Mouse (Mus musculus): ENCODE data around the gene Aoc1. TPM values are rescaled to one million over a fixed set of nuclear protein-coding genes. Genes with fewer than 3 reads are reported as not detected.

The Aoc1 gene
- not detected in 2 replicates for polyA plus RNA-seq (2016; fragmentation: Nextera tagmentation; extraction: Ambion mirVana)

DNA sequence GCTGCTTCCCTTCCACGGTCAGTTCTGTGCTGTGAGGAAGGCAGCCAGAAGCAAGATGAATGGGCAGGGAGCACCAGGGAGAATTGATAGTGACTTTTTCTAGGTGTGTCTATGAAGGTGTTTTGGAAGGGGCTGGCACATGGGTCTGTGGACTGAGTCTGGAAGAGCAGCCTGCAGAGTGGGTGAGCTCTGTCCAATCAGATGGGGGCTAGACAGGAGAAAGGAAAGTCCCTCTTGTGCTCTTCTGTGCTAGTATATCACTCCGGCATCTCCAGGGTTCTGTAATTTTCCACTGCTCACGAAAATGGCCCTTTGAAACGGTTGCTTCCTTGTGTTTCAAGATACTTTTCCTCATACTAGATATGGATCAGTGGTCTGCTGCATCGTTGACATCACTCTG is at the start of gene Aoc1:
Gene Aoc1, plus strand, starts transcription at position 301 of the 400 bp plus-strand sequence.
- Histone ChIP-seq H3K36me3 (no peaks in the 10 kb centered on the region), H3K4me3 (no peak within 1 kb of the TSS), H3K27me3 (ENCODE audit: insufficient read depth, poor library complexity, severe bottlenecking) (no peaks in the 10 kb centered on the region), H3K27ac (no peak within 1 kb of the TSS), H3K4me1 (replicated peaks) (peaks cover 3% of the 10 kb centered on the region), H3K9me3 (no peaks in the 10 kb centered on the region)
- DNase-seq (ENCODE audit: low spot score), result no peak
- 80% methylated on average over 5 of the region's 5 CpGs for WGBS

DNA sequence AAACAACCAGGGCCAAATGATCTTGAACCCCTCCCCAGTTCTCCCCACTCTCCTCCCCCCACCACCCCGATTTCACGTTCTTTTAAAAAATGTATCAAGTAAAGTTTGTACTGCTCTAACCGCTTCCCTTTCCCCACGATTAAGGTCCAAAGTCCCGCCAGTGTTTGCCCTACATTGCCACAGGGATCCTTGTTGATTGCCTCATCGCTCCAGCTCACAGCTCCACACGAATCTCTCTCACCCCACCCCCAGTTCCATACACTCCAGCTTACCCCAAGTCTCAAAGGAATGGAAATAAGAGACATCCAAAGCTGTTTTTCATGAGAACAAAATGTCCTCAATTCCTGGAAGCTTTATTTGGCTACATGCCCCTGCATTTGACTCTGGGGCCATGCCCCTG is 47.7 kb upstream of the Aoc1 start:
- Histone ChIP-seq H3K27ac (no peak overlapping the region), H3K4me3 (no peak overlapping the region), H3K9me3 (no peaks in the 10 kb centered on the region), H3K27me3 (ENCODE audit: insufficient read depth, poor library complexity, severe bottlenecking) (no peaks in the 10 kb centered on the region), H3K4me1 (replicated peaks) (no peaks in the 10 kb centered on the region), H3K36me3 (no peaks in the 10 kb centered on the region)
- no peak for DNase-seq (ENCODE audit: low spot score)
- 72% methylated on average over 7 of the region's 7 CpGs for WGBS

DNA sequence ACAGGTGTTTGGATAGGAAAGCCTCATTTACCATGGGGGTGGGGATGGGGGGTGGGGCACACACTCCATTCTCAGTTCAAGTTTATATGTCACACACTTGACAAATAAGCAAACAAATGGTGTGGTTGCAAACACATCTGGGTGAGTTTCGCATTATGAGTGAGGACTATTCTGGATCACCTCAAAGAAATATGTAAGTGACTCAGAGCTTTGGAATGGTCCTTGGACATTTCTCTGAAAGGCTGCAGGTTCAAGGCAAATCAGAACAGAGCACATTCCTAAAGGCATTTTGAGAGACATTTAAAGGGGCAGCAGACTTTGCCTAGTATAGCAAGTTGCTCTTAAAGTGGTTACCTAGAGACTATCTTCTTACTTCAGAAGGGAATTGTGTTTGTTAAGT is 43.7 kb upstream of the Aoc1 start:
- H3K9me3 ChIP-seq, result no peaks in the 10 kb centered on the region
- H3K36me3 ChIP-seq, result peaks cover 11% of the 10 kb centered on the region
- H3K4me1 ChIP-seq (replicated peaks), result 0 out of 2 replicates have a peak, but pooled peaks cover 4% of the 10 kb centered on the region
- H3K27ac ChIP-seq, result no peak overlapping the region
- DNase-seq (ENCODE audit: low spot score), result no peak
- H3K4me3 ChIP-seq, result no peak overlapping the region
- 91% methylated on average over 1 of the region's 1 CpGs for WGBS
- H3K27me3 ChIP-seq (ENCODE audit: insufficient read depth, poor library complexity, severe bottlenecking), result no peaks in the 10 kb centered on the region

DNA sequence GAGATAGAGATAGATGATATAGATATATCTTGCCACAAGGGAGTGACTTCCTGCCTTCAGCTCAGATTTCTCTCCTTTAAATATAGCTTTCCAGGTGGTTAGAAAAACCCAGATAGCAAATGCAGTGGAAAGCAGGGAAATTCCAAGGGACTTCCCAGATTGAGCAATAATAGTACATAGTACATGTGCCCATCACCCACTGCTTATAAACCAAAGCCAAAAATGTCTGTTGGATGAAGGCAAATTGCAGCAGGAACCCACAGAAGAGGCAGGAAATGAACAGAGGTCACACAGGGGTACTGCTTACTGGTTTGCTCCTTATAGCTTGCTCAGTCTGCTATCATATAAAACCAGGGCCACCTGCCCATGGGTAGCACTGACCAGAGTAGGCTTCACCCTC is 43.0 kb upstream of the Aoc1 start:
- H3K9me3 ChIP-seq, result no peaks in the 10 kb centered on the region
- H3K4me3 ChIP-seq, result no peak overlapping the region
- peaks cover 16% of the 10 kb centered on the region for H3K36me3 ChIP-seq
- H3K27ac ChIP-seq, result no peak overlapping the region
- 0 out of 2 replicates have a peak, but pooled peaks cover 4% of the 10 kb centered on the region for H3K4me1 ChIP-seq (replicated peaks)
- DNase-seq (ENCODE audit: low spot score), result no peak
- no peaks in the 10 kb centered on the region for H3K27me3 ChIP-seq (ENCODE audit: insufficient read depth, poor library complexity, severe bottlenecking)

DNA sequence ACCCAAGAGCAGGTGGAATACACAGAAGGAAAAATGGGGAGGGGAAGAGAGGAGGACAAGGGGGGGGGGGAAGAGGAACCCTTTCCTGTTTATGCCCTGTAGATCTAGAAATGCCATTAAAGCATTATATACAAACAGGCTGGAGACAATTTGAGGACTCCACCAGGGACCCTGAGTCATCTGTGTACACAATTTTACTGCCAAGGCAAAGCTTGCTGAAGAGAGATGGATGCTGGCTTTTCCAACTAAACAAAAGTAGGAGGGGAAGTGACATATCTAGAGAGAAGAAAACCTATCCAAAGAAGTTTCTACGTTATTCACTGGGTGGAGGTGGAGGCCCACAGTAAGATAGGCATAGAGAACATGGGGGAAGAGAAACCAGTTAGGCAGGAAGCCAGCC is 42.5 kb upstream of the Aoc1 start:
- Histone ChIP-seq H3K4me3 (no peak overlapping the region), H3K4me1 (replicated peaks) (0 out of 2 replicates have a peak, but pooled peaks cover 4% of the 10 kb centered on the region), H3K27ac (no peak overlapping the region), H3K36me3 (peaks cover 16% of the 10 kb centered on the region), H3K9me3 (no peaks in the 10 kb centered on the region), H3K27me3 (ENCODE audit: insufficient read depth, poor library complexity, severe bottlenecking) (no peaks in the 10 kb centered on the region)
- DNase-seq (ENCODE audit: low spot score), result no peak
- 73% methylated on average over 1 of the region's 1 CpGs for WGBS

- no peaks in the 10 kb centered on the region for H3K27me3 ChIP-seq (ENCODE audit: insufficient read depth, poor library complexity, severe bottlenecking)
- no peak overlapping the region for H3K27ac ChIP-seq
- 0 out of 2 replicates have a peak, but pooled peaks cover 4% of the 10 kb centered on the region for H3K4me1 ChIP-seq (replicated peaks)
- H3K9me3 ChIP-seq, result no peaks in the 10 kb centered on the region
- 84% methylated on average over 5 of the region's 5 CpGs for WGBS
- H3K36me3 ChIP-seq, result peaks cover 16% of the 10 kb centered on the region
- no peak overlapping the region for H3K4me3 ChIP-seq
- no peak for DNase-seq (ENCODE audit: low spot score)
Measured at GRCm38 (mm10) chr6:48831141-48831540, 41.6 kb upstream of the Aoc1 start.

DNA sequence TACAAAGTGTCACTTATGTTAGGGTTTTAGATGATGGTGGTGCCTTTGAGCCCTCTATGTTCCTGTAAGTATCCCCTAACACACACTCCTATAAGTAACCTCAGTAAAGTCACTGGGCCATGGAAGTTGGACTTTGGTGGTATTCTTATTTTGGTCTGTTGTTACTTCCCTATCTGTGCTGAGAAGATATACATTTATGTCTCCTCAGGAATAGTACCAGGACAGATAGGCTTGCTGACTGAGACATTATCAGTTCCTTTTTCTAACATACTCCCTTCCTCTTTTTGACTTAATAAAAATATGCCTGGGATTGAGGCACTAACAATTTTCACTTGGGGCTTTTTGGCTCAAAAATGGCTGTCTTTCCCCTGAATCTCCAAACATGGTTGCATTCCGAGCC is 40.3 kb upstream of the Aoc1 start:
- Histone ChIP-seq H3K36me3 (peaks cover 16% of the 10 kb centered on the region), H3K27ac (no peak overlapping the region), H3K4me3 (no peak overlapping the region), H3K27me3 (ENCODE audit: insufficient read depth, poor library complexity, severe bottlenecking) (no peaks in the 10 kb centered on the region), H3K4me1 (replicated peaks) (0 out of 2 replicates have a peak, but pooled peaks cover 4% of the 10 kb centered on the region), H3K9me3 (no peaks in the 10 kb centered on the region)
- DNase-seq (ENCODE audit: low spot score), result no peak
- 96% methylated on average over 1 of the region's 1 CpGs for WGBS

- DNase-seq (ENCODE audit: low spot score), result no peak
- Histone ChIP-seq H3K27me3 (ENCODE audit: insufficient read depth, poor library complexity, severe bottlenecking) (no peaks in the 10 kb centered on the region), H3K4me3 (no peak overlapping the region), H3K36me3 (peaks cover 16% of the 10 kb centered on the region), H3K27ac (no peak overlapping the region), H3K4me1 (replicated peaks) (0 out of 2 replicates have a peak, but pooled peaks cover 7% of the 10 kb centered on the region), H3K9me3 (no peaks in the 10 kb centered on the region)
- 94% methylated on average over 4 of the region's 4 CpGs for WGBS
Measured at GRCm38 (mm10) chr6:48833515-48833914, 39.2 kb upstream of the Aoc1 start.

DNA sequence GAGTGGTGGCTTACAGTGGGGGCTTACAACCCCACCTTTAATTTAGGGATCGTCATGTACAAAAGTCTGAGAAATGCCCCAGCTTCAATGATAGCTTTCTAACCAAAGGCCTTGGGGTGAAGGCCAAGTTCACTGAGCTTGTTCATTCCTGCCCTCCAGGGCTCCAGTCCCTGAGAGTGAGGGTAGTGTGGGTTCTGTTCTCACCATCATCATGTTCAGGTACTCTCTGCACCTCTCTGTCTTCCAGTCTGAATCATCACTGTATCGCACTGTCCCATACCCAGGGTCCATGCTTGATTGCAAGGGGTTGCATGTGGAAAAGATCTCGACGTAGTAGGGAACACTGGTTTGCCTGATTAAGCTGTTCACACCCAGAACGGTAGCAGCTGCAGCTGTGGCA is 37.5 kb upstream of the Aoc1 start:
- no peak for DNase-seq (ENCODE audit: low spot score)
- Histone ChIP-seq H3K27me3 (ENCODE audit: insufficient read depth, poor library complexity, severe bottlenecking) (no peaks in the 10 kb centered on the region), H3K36me3 (peaks cover 16% of the 10 kb centered on the region), H3K4me1 (replicated peaks) (peaks cover 14% of the 10 kb centered on the region), H3K27ac (no peak overlapping the region), H3K4me3 (no peak overlapping the region), H3K9me3 (no peaks in the 10 kb centered on the region)
- 91% methylated on average over 5 of the region's 5 CpGs for WGBS

DNA sequence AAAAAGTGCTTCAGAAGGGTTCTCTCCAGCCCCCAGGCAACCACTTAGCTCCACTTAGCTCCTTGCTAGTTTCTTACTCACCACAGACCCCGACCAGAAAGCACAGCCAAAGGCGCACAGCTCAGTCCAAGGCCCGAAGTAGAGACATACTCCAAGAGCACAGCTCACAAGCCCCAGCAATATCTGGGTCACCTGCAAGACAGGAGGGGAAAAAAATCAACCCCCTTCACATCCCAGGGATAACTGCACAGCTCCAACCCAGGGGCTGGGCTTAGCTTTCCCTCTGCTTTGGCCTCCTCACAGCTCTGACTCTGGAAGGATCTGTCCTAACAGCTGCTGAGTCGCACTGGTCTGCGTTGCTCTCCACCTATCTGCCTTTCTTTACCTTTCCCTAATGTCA is 36.5 kb upstream of the Aoc1 start:
- 87% methylated on average over 5 of the region's 5 CpGs for WGBS
- Histone ChIP-seq H3K4me1 (replicated peaks) (peaks cover 20% of the 10 kb centered on the region), H3K36me3 (peaks cover 16% of the 10 kb centered on the region), H3K27ac (no peak overlapping the region), H3K27me3 (ENCODE audit: insufficient read depth, poor library complexity, severe bottlenecking) (no peaks in the 10 kb centered on the region), H3K4me3 (no peak overlapping the region), H3K9me3 (no peaks in the 10 kb centered on the region)
- DNase-seq (ENCODE audit: low spot score), result no peak

GRCm38 (mm10) chr6:48837516-48837915 is 35.2 kb upstream of the Aoc1 start:
- H3K36me3 ChIP-seq, result peaks cover 16% of the 10 kb centered on the region
- 79% methylated on average over 7 of the region's 7 CpGs for WGBS

DNA sequence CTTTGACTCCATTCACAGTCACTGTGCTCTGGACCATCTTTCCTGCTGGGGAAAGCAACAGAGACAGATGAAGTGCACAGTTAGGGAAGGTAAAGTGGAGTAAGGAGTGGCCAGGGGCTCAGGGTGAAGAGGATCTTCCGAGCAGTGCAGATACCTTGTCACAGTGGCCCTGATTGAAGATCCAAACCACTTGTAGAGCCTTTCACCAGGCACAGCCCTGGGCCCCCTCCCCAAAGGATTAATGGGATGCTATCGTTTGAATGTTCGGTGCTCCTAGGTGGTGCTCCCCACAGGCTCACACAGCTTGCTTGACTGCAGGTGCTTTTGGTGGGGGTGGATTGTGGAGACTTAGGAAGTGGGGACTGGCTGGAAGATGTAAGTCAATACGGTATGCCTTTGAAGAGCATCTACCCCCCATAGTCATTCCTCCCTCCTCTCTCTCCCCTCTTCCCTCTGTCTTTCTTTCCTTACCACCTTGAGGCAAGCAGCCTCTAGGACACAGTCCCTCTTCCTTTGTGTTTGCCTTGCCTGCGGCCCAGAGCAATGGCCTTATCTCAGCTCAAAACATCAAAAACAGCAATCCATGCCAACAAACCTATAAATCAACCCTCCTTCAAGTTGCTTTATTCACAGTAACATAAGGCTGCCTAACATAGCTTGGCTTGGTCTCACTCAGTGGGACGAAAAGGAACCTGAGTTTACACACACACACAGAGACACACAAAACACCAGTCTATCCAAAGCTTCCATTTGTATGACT is 34.2 kb upstream of the Aoc1 start:
- DNase-seq (ENCODE audit: low spot score), result no peak
- WGBS, result 87% methylated on average over 6 of the region's 6 CpGs
- no peaks in the 10 kb centered on the region for H3K27me3 ChIP-seq (ENCODE audit: insufficient read depth, poor library complexity, severe bottlenecking)
- H3K9me3 ChIP-seq, result no peaks in the 10 kb centered on the region
- peaks cover 10% of the 10 kb centered on the region for H3K36me3 ChIP-seq
- H3K27ac ChIP-seq, result no peak overlapping the region
- no peak overlapping the region for H3K4me3 ChIP-seq
- H3K4me1 ChIP-seq (replicated peaks), result peaks cover 33% of the 10 kb centered on the region

More at GRCm38 (mm10) chr6:48837516-48837915, 35.2 kb upstream of the Aoc1 start:
- H3K4me3 ChIP-seq, result no peak overlapping the region
- H3K27ac ChIP-seq, result no peak overlapping the region
- peaks cover 33% of the 10 kb centered on the region for H3K4me1 ChIP-seq (replicated peaks)
- no peaks in the 10 kb centered on the region for H3K27me3 ChIP-seq (ENCODE audit: insufficient read depth, poor library complexity, severe bottlenecking)
- DNase-seq (ENCODE audit: low spot score), result no peak
- no peaks in the 10 kb centered on the region for H3K9me3 ChIP-seq

GRCm38 (mm10) chr6:48840371-48840969 is 32.2 kb upstream of the Aoc1 start, which contains the start of gene Tmem176a:
Gene Tmem176a, plus strand, starts transcription at chr6:48840919.
- Histone ChIP-seq H3K27me3 (ENCODE audit: insufficient read depth, poor library complexity, severe bottlenecking) (no peaks in the 10 kb centered on the region), H3K9me3 (no peaks in the 10 kb centered on the region), H3K4me3 (peak within 1 kb of the TSS; percentile 47), H3K4me1 (replicated peaks) (peaks cover 33% of the 10 kb centered on the region), H3K27ac (peak within 1 kb of the TSS; percentile 83), H3K36me3 (no peaks in the 10 kb centered on the region; the same call in 1 of the 2 replicates)
- DNase-seq (ENCODE audit: low spot score), result no peak
- 46% methylated on average over 7 of the region's 7 CpGs for WGBS

Data from hindbrain, embryonic 10.5 days (tissue).